Mouse (Mus musculus) limb, embryonic 13.5 days (tissue): ENCODE data around the gene A630073D07Rik. TPM values are rescaled to one million over a fixed set of nuclear protein-coding genes. Genes with fewer than 3 reads are reported as not detected.
"Not testable (repeated sequence)": the region's sequence is repeated elsewhere in the genome, so short reads cannot be mapped to it uniquely, and the experiment has no call there.

Experiments used
- ATAC-seq: fragments of 200-750 bp; cut with Nextera tagmentation; 2 replicates; pipeline ENCODE4 v1.8.0; 2017; ENCODE audit warnings: low read depth, moderate number of reproducible peaks, moderate TSS enrichment; ENCODE audit not compliant: low FRiP score
- H3K27ac ChIP-seq: fragments of 300-500 bp; sonication (generic); 2 replicates; pipeline ENCODE4 v1.5.1; 2015; ENCODE audit warnings: inconsistent platforms, mild to moderate bottlenecking, moderate library complexity
- H3K27me3 ChIP-seq: fragments of 300-500 bp; sonication (generic); 2 replicates; pipeline ENCODE4 v1.6.1; 2015; ENCODE audit warnings: mild to moderate bottlenecking, inconsistent platforms
- H3K36me3 ChIP-seq: fragments of 300-500 bp; sonication (generic); 2 replicates; pipeline ENCODE4 v1.6.1; 2015; ENCODE audit warnings: inconsistent platforms, mild to moderate bottlenecking, moderate library complexity
- H3K4me1 ChIP-seq: fragments of 300-500 bp; sonication (generic); 2 replicates; pipeline ENCODE4 v1.6.1; 2015; ENCODE audit warnings: inconsistent platforms
- H3K4me2 ChIP-seq: fragments of 300-500 bp; sonication (generic); replicated peaks from 2 replicates; pipeline ENCODE4 v1.6.1; 2015; ENCODE audit warnings: inconsistent platforms, mild to moderate bottlenecking, moderate library complexity
- H3K4me3 ChIP-seq: fragments of 300-500 bp; sonication (generic); 2 replicates; pipeline ENCODE4 v1.5.1; 2015; ENCODE audit warnings: moderate library complexity, mild to moderate bottlenecking, inconsistent platforms
- H3K9ac ChIP-seq: fragments of 300-500 bp; sonication (generic); 2 replicates; pipeline ENCODE4 v1.6.1; 2015; ENCODE audit warnings: mild to moderate bottlenecking, inconsistent platforms
- H3K9me3 ChIP-seq: fragments of 300-500 bp; sonication (generic); 2 replicates; pipeline ENCODE4 v1.6.1; 2016; ENCODE audit warnings: inconsistent platforms
- WGBS: fragments of 180-500 bp; shearing (Covaris S2); methylation state at CpG from one replicate; pipeline ENCODE4 v1.1.7; 2015; 5-methylcytosine and 5-hydroxymethylcytosine counted together
- polyA plus RNA-seq: library from polyadenylated mRNA; unstranded; fragments of >200 nt; fragmentation: Nextera tagmentation; extraction: Ambion mirVana; gene quantifications from 2 replicates; pipeline ENCODE4 v1.2.1, GENCODE M21; 2015

The A630073D07Rik gene
- polyA plus RNA-seq: not detected in 2 replicates

DNA sequence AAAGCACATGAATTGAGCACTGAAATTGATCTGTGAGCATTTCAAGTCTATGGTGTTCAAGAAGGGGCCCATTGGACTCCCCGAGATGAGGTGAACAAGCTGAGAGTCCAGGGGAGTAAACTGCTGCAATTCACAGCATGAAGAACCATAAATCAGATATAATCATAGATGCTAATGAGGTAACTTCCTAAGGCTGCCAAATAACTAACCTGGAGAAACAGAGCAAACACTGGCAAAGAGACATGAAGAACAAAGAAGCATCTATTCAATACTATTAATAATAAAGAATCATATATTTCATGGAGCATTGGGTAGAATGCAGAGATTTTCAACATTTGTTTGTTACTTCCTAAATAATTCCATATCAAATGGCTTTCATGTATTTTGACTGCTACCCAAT is at the start of gene A630073D07Rik:
A630073D07Rik (minus strand) TSS at position 101 of the 400 bp plus-strand sequence.
- H3K27ac ChIP-seq: no peak within 1 kb of the TSS
- no peaks in the 10 kb centered on the region for H3K27me3 ChIP-seq
- H3K4me2 ChIP-seq: no peak within 1 kb of the TSS
- H3K4me1 ChIP-seq: no peaks in the 10 kb centered on the region
- WGBS: 80% methylated on average over 1 of the region's 1 CpGs
- H3K9ac ChIP-seq: no peak within 1 kb of the TSS
- no peaks in the 10 kb centered on the region for H3K9me3 ChIP-seq
- no peaks in the 10 kb centered on the region for H3K36me3 ChIP-seq
- ATAC-seq: no peak
- H3K4me3 ChIP-seq: no peak within 1 kb of the TSS

DNA sequence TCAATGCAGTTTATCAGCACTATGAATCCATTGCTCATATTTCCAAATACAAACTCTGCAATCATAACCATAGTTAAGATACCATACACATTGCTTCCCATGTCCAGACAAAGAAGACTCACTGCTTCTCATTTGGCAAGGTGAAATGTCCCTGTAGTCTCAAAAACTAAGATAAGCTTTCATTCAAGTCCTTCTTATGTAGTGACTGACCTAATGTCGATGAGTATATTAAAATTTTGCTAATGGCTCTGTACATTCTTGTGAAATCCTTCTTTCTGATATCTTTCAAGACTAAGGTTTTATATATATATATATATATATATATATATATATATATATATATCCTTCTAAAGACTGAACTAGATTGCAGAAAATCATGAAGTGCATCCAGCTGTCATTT is 49.6 kb upstream of the A630073D07Rik start, which contains the start of gene Tas2r121:
Tas2r121 (minus strand) TSS at position 101 of the 400 bp plus-strand sequence.
- Histone ChIP-seq H3K27ac (no peak within 1 kb of the TSS), H3K27me3 (no peaks in the 10 kb centered on the region), H3K4me1 (no peaks in the 10 kb centered on the region), H3K9me3 (no peaks in the 10 kb centered on the region), H3K4me2 (no peak within 1 kb of the TSS), H3K9ac (no peak within 1 kb of the TSS), H3K4me3 (no peak within 1 kb of the TSS), H3K36me3 (no peaks in the 10 kb centered on the region)
- no peak for ATAC-seq
- WGBS: 91% methylated on average over 1 of the region's 1 CpGs

DNA sequence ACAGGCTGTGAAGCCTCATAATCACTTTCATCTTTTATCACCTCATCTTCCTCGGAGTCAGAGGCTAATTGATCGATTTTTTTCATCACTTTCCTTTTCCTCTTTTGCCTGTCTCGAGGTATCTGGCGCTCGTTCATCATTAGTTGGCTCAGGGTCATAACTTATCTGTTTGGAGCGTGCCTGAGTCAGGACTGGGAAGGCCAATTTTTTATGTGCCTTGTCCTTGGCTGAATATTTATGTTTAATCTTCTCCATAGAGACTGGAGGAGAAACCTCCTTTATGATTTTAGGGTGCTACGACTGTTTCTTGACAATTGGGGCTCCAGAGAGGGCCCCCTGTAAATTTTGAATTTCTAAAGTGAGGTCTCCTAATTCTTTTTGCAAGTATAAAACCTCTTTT is 40.3 kb upstream of the A630073D07Rik start:
- WGBS: 83% methylated on average over 7 of the region's 7 CpGs
- not testable (repeated sequence) for ATAC-seq

DNA sequence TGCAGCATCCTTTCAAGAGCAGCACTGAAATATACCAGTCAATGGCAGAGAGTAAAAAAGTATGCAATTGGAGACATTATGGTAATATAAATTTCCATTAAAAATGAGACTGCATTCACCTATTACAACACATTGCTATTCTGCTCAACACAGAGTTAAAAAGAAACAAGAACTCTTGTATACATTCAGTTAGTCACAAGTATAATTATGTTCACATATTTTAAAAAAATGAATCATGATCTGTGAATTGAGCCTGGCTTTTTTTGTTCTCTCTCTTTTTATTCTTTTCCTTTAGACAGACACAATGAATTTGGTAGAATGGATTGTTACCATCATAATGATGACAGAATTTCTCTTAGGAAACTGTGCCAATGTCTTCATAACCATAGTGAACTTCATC is 5.3 kb upstream of the A630073D07Rik start, which contains the start of gene Tas2r120:
Tas2r120 (plus strand) TSS at position 301 of the 400 bp plus-strand sequence.
- H3K4me3 ChIP-seq: no peak within 1 kb of the TSS
- H3K27me3 ChIP-seq: no peaks in the 10 kb centered on the region
- no peaks in the 10 kb centered on the region for H3K36me3 ChIP-seq
- 0 out of 2 replicates have a peak, but pooled peaks cover 4% of the 10 kb centered on the region for H3K9me3 ChIP-seq
- H3K4me2 ChIP-seq: no peak within 1 kb of the TSS
- H3K27ac ChIP-seq: no peak within 1 kb of the TSS
- H3K4me1 ChIP-seq: no peaks in the 10 kb centered on the region
- ATAC-seq: no peak
- H3K9ac ChIP-seq: no peak within 1 kb of the TSS

More for the DNA sequence above, 40.3 kb upstream of the A630073D07Rik start:
- not testable (repeated sequence) for H3K4me2 ChIP-seq, H3K9ac ChIP-seq, H3K4me3 ChIP-seq, H3K27me3 ChIP-seq, H3K4me1 ChIP-seq, H3K36me3 ChIP-seq, H3K27ac ChIP-seq
- H3K9me3 ChIP-seq: peaks cover 21% of the 10 kb centered on the region; the same call in 1 of the 2 replicates

DNA sequence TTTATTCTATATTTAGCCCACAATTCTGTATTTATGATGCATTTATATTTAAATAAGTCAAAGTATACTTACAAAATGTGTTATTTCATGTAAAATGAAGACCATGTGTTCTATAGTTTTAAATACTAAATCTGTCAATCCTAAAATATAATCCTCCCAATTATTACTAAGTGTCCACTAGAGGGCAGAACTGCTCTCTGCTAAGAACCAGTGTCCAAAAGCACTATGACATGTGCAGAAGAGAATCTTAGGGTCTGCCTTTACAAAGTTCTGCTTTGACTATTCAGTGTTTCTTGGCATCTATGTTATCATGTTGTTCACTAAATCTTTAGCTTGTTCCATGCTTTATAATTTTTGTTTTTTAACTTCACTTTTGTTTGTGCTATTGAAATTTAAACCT is 1.9 kb downstream of the A630073D07Rik start:
- H3K9ac ChIP-seq: no peak overlapping the region
- no peak for ATAC-seq
- H3K9me3 ChIP-seq: no peaks in the 10 kb centered on the region
- H3K27me3 ChIP-seq: no peaks in the 10 kb centered on the region
- H3K27ac ChIP-seq: no peak overlapping the region
- no peaks in the 10 kb centered on the region for H3K4me1 ChIP-seq
- no peak overlapping the region for H3K4me3 ChIP-seq
- H3K36me3 ChIP-seq: no peaks in the 10 kb centered on the region
- no peak overlapping the region for H3K4me2 ChIP-seq

DNA sequence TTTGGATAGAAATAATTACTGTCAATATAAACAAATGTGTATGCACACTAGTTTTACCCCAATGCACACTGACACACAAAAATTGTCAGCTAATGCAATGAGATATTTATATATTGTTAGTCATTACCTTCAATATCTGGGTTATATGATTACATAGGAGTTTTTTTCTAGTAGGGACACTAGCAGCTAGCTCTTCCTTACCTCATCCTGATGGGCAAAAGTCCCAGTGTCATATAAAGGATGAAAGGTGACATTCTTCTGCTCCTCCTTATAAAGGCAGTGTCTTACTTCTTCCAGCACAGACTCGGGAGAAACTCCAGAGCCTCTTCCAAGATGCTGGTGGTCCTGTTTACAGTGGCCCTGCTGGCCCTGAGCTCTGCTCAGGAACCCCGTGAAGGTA is 55.7 kb downstream of the A630073D07Rik start, which contains the start of gene Prp2:
Prp2 (plus strand) TSS at position 301 of the 400 bp plus-strand sequence.
- not testable (repeated sequence) for H3K9ac ChIP-seq, ATAC-seq, H3K4me1 ChIP-seq, H3K4me2 ChIP-seq, H3K36me3 ChIP-seq, H3K27me3 ChIP-seq, H3K27ac ChIP-seq, H3K4me3 ChIP-seq, H3K9me3 ChIP-seq
- 77% methylated on average over 2 of the region's 2 CpGs for WGBS

Other genes with a start within 250 kb of the A630073D07Rik start
- gene Prh1, start 81.7 kb downstream of the A630073D07Rik start, polyA plus RNA-seq: not detected in 2 replicates
- gene Prp2, start 55.6 kb downstream of the A630073D07Rik start, polyA plus RNA-seq: not detected in 2 replicates
- not detected in 2 replicates for gene Tas2r120, start 5.4 kb upstream of the A630073D07Rik start, polyA plus RNA-seq
- gene Tas2r121, start 49.5 kb upstream of the A630073D07Rik start, polyA plus RNA-seq: not detected in 2 replicates
- not detected in 2 replicates for gene Tas2r122, start 60.4 kb upstream of the A630073D07Rik start, polyA plus RNA-seq
- gene Tas2r115, start 86.5 kb upstream of the A630073D07Rik start, polyA plus RNA-seq: not detected in 2 replicates
- gene Tas2r124, start 103.2 kb upstream of the A630073D07Rik start, polyA plus RNA-seq: not detected in 2 replicates
- gene Tas2r102, start 110.6 kb upstream of the A630073D07Rik start, polyA plus RNA-seq: not detected in 2 replicates
- not detected in 2 replicates for gene Tas2r136, start 126.6 kb upstream of the A630073D07Rik start, polyA plus RNA-seq
- not detected in 2 replicates for gene Tas2r117, start 151.3 kb upstream of the A630073D07Rik start, polyA plus RNA-seq
- gene Tas2r123, start 195.6 kb upstream of the A630073D07Rik start, polyA plus RNA-seq: not detected in 2 replicates
- gene Tas2r116, start 203.9 kb upstream of the A630073D07Rik start, polyA plus RNA-seq: not detected in 2 replicates
- not detected in 2 replicates for gene Tas2r110, start 216.5 kb upstream of the A630073D07Rik start, polyA plus RNA-seq
- gene Tas2r113, start 241.5 kb upstream of the A630073D07Rik start, polyA plus RNA-seq: not detected in 2 replicates